Mouse (Mus musculus) myocyte (in vitro differentiated cells): Measurements from ENCODE around the gene Npas1. TPM values are rescaled to one million over a fixed set of nuclear protein-coding genes. Genes with fewer than 3 reads are reported as not detected.

Source experiments
- H3K27me3 ChIP-seq: one replicate; pipeline ENCODE4 v1.6.1; 2011; ENCODE audit not compliant: control insufficient read depth, insufficient read depth, insufficient read length
- H3K36me3 ChIP-seq: one replicate; pipeline ENCODE4 v1.6.1; 2011; ENCODE audit not compliant: control insufficient read depth, insufficient read depth
- H3K4me2 ChIP-seq: one replicate; pipeline ENCODE4 v1.6.1; 2011; ENCODE audit warnings: low read depth, control low read depth
- H3K4me3 ChIP-seq: one replicate; pipeline ENCODE4 v1.5.1; 2011; ENCODE audit warnings: mild to moderate bottlenecking, control low read depth, moderate library complexity
- H3K79me2 ChIP-seq: one replicate; pipeline ENCODE4 v1.6.1; 2011; ENCODE audit not compliant: control insufficient read depth, insufficient read depth
- H3ac ChIP-seq: one replicate; pipeline ENCODE4 v1.6.1; 2011; ENCODE audit not compliant: control insufficient read depth, insufficient read length
- CEBPB ChIP-seq: IDR thresholded peaks from 2 replicates; pipeline ENCODE4 v1.6.1; 2011; ENCODE audit warnings: mild to moderate bottlenecking, moderate library complexity; ENCODE audit not compliant: poor library complexity, insufficient read depth, severe bottlenecking
- E2F4 ChIP-seq: IDR thresholded peaks from one replicate; pipeline ENCODE4 v1.6.1; 2011; ENCODE audit warnings: mild to moderate bottlenecking, control low read depth, moderate library complexity; ENCODE audit not compliant: insufficient read depth
- MAX ChIP-seq: IDR thresholded peaks from one replicate; pipeline ENCODE4 v1.6.1; 2011; ENCODE audit warnings: low read depth, mild to moderate bottlenecking, control low read depth
- MYOD1 ChIP-seq, 3 experiments: IDR thresholded peaks; one replicate each; pipeline ENCODE4 v1.6.1; 2011; ENCODE audit warnings: control low read depth in 2 of 3, low read depth in 2 of 3, mild to moderate bottlenecking in 2 of 3, moderate library complexity in 1 of 3; ENCODE audit not compliant: insufficient read length in 2 of 3, control insufficient read depth in 1 of 3
- MYOG ChIP-seq, 3 experiments: IDR thresholded peaks; one replicate each; pipeline ENCODE4 v1.6.1; 2011; ENCODE audit warnings: control low read depth in 2 of 3, low read depth in 2 of 3, mild to moderate bottlenecking in 2 of 3; ENCODE audit not compliant: insufficient read length in 2 of 3, control insufficient read depth in 1 of 3, insufficient read depth in 1 of 3
- POLR2A ChIP-seq: IDR thresholded peaks from one replicate; pipeline ENCODE4 v1.6.1; 2011; ENCODE audit warnings: low read depth, mild to moderate bottlenecking, control low read depth, moderate library complexity; ENCODE audit not compliant: insufficient read length
- POLR2AphosphoS2 ChIP-seq: IDR thresholded peaks from one replicate; pipeline ENCODE4 v1.6.1; 2011; ENCODE audit warnings: low read depth, control low read depth; ENCODE audit not compliant: insufficient read length
- REST ChIP-seq: IDR thresholded peaks from one replicate; pipeline ENCODE4 v1.6.1; 2011; ENCODE audit warnings: mild to moderate bottlenecking, control low read depth, moderate library complexity; ENCODE audit not compliant: insufficient read depth, insufficient read length
- SRF ChIP-seq: IDR thresholded peaks from one replicate; pipeline ENCODE4 v1.6.1; 2011; ENCODE audit warnings: low read depth; ENCODE audit not compliant: control insufficient read depth, insufficient read length
- TCF12 ChIP-seq: IDR thresholded peaks from one replicate; pipeline ENCODE4 v1.6.1; 2011; ENCODE audit warnings: mild to moderate bottlenecking, control low read depth; ENCODE audit not compliant: poor library complexity, insufficient read depth, severe bottlenecking
- TCF3 ChIP-seq: IDR thresholded peaks from one replicate; pipeline ENCODE4 v1.6.1; 2011; ENCODE audit warnings: low read depth, control low read depth; ENCODE audit not compliant: insufficient read length
- USF1 ChIP-seq: IDR thresholded peaks from one replicate; pipeline ENCODE4 v1.6.1; 2011; ENCODE audit warnings: low read depth, mild to moderate bottlenecking, control low read depth, moderate library complexity
- polyA plus RNA-seq: library from polyadenylated mRNA; unstranded; fragments of >200 nt; fragmentation: generic; extraction: Trizol; gene quantifications from one replicate; pipeline ENCODE4 v1.2.1, GENCODE M21; 2012; ENCODE audit warnings: missing spikeins

Gene Npas1
- polyA plus RNA-seq, 1 experiment, result 0.18 TPM

DNA sequence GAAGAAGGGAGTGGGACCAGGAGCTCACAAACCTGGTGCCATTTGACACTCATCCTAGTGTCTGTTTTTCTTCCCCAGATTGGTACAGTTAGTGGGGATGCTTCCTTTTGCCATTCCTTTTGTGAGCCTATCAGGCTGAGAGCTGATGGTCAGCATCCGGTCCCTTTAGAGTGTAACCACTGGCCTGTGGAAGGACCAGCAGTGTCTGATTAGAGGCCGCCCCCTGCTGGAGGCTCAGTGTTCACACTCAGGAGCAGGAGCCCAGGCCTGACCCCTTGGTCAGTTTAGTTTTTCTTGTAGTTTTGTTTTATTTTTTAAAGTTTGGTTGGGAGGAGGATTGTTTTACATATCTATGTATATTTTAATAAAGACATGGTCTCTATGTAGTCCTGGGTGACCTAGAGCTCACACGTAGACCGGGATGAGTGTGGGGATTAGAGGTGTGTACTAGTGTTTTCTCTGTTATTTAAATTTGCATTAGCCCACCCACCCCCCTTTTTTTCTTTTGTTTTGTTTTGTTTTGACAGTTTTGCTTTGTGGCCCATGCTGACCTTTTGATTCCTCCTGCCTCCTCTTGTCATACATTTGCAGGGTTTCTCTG, 51.3 kb downstream of the Npas1 start:
- H3K79me2 ChIP-seq, result no peaks in the 10 kb centered on the region
- no peak overlapping the region for H3K4me2 ChIP-seq
- TF ChIP-seq REST, result no peak
- no peak for TF ChIP-seq TCF12
- TF ChIP-seq TCF3, result no peak
- no peak for TF ChIP-seq MAX
- TF ChIP-seq USF1, result no peak
- TF ChIP-seq POLR2AphosphoS2, result no peak
- no peak for TF ChIP-seq CEBPB
- no peak for TF ChIP-seq MYOD1 (IDR thresholded peaks at IDR 0.05; ENCODE audit: control insufficient read depth in 1 of 3, insufficient read length in 2 of 3, low read depth in 2 of 3)
- no peak for TF ChIP-seq MYOG (IDR thresholded peaks at IDR 0.05; ENCODE audit: control insufficient read depth in 1 of 3, insufficient read depth in 1 of 3, insufficient read length in 2 of 3, low read depth in 2 of 3)
- no peak for TF ChIP-seq POLR2A
- no peak for TF ChIP-seq SRF
- no peak for TF ChIP-seq E2F4
- H3K27me3 ChIP-seq, result no peaks in the 10 kb centered on the region
- H3ac ChIP-seq, result no peak overlapping the region
- peaks cover 62% of the 10 kb centered on the region for H3K36me3 ChIP-seq
- H3K4me3 ChIP-seq, result no peak overlapping the region

DNA sequence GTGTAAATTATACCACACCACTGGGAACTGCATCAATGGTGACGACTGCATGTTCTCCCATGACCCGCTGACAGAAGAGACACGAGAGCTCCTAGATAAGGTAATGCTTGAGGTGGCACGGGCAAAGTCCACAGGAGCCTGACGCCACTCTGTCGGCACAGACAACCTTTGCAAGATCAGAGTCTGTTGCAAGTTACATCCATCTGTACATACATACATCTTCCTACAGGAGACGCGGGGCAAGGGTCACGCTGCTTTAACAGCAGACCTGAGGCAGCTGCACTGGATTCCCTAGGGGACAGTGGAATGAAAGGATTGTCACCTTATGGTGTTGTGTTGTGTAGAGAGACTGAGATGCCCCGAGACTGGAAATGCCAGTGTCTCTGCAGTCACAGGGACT, 51.8 kb downstream of the Npas1 start:
- Histone ChIP-seq H3K4me3 (no peak overlapping the region), H3K4me2 (no peak overlapping the region), H3K36me3 (peaks cover 57% of the 10 kb centered on the region), H3K79me2 (no peaks in the 10 kb centered on the region), H3ac (no peak overlapping the region), H3K27me3 (no peaks in the 10 kb centered on the region)
- TF ChIP-seq CEBPB (no peak), MAX (no peak), POLR2A (no peak), MYOD1 (IDR thresholded peaks at IDR 0.05; ENCODE audit: control insufficient read depth in 1 of 3, insufficient read length in 2 of 3, low read depth in 2 of 3) (no peak), REST (no peak), MYOG (IDR thresholded peaks at IDR 0.05; ENCODE audit: control insufficient read depth in 1 of 3, insufficient read depth in 1 of 3, insufficient read length in 2 of 3, low read depth in 2 of 3) (no peak), SRF (no peak), POLR2AphosphoS2 (no peak), TCF12 (no peak), E2F4 (no peak), TCF3 (no peak), USF1 (no peak)

DNA sequence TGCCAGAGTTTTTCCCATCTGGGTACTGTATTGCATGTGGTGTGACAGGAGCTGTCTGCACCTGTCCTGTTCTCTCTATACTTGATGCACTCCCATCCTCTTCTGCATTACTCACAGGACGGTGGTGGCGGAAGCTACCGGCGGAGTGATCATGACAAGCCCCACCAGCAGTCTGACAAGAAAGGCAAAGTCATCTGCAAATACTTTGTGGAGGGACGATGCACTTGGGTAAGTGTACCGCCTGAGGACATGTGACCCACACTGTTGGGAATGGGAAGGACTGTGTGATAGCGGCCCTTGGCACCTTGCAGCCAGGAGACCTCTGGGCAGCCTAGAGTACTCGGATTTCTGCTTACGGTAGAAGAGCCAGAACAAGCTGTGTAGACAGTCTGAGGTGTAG, 53.8 kb downstream of the Npas1 start:
- Histone ChIP-seq H3K4me3 (no peak overlapping the region), H3K27me3 (no peaks in the 10 kb centered on the region), H3K36me3 (peaks cover 64% of the 10 kb centered on the region), H3K79me2 (no peaks in the 10 kb centered on the region), H3ac (no peak overlapping the region), H3K4me2 (no peak overlapping the region)
- TF ChIP-seq POLR2AphosphoS2 (no peak), MYOD1 (IDR thresholded peaks at IDR 0.05; ENCODE audit: control insufficient read depth in 1 of 3, insufficient read length in 2 of 3, low read depth in 2 of 3) (no peak), POLR2A (no peak), TCF3 (no peak), REST (no peak), SRF (no peak), MYOG (IDR thresholded peaks at IDR 0.05; ENCODE audit: control insufficient read depth in 1 of 3, insufficient read depth in 1 of 3, insufficient read length in 2 of 3, low read depth in 2 of 3) (no peak)

DNA sequence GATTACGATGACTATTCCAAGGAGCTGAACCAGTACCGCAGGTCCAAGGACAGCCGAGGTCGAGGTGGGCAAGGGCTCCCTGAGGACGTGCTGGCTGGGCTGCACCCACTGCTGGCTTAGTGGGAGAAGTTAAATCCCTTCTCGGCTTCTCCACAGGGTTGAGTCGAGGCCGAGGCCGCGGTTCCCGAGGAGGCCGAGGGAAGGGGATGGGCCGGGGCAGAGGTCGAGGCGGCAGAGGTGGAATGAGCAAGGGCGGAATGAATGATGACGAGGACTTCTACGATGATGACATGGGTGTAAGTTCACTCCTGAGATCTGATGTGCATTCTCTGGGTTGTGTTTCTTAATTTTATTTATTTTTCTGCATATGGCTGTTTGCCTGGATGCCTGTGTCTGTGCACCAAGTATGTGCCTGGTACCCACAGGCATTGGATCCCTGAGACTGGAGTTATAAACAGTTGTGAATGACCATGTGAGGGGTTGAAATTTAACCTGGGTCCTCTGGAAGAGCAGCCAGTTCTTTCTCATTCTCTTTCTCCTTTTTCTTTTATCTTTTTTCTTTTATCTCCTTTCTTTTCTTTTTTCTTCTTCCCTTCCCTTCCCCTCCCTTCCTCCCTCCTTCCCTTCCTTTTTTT, 55.2 kb downstream of the Npas1 start:
- H3K4me2 ChIP-seq, result no peak overlapping the region
- H3ac ChIP-seq, result no peak overlapping the region
- H3K27me3 ChIP-seq, result no peaks in the 10 kb centered on the region
- no peak overlapping the region for H3K4me3 ChIP-seq
- H3K79me2 ChIP-seq, result no peaks in the 10 kb centered on the region
- peaks cover 51% of the 10 kb centered on the region for H3K36me3 ChIP-seq
- TF ChIP-seq USF1 (no peak), E2F4 (no peak), POLR2A (no peak), TCF12 (no peak), TCF3 (no peak), SRF (no peak), POLR2AphosphoS2 (no peak), REST (no peak), MAX (no peak), MYOG (IDR thresholded peaks at IDR 0.05; ENCODE audit: control insufficient read depth in 1 of 3, insufficient read depth in 1 of 3, insufficient read length in 2 of 3, low read depth in 2 of 3) (no peak), CEBPB (no peak), MYOD1 (IDR thresholded peaks at IDR 0.05; ENCODE audit: control insufficient read depth in 1 of 3, insufficient read length in 2 of 3, low read depth in 2 of 3) (no peak)
